Mouse (Mus musculus) liver, embryonic 15.5 days (tissue): ENCODE data around the gene Kif5c. TPM values are rescaled to one million over a fixed set of nuclear protein-coding genes. Genes with fewer than 3 reads are reported as not detected.

Experiments
- ATAC-seq: fragments of 200-750 bp; cut with Nextera tagmentation; 2 replicates; pipeline ENCODE4 v1.8.0; 2017; ENCODE audit warnings: moderate number of reproducible peaks, mild to moderate bottlenecking, moderate library complexity; ENCODE audit not compliant: insufficient read depth
- H3K27ac ChIP-seq: fragments of 300-500 bp; sonication (generic); replicated peaks from 2 replicates; pipeline ENCODE4 v1.5.1; 2015; ENCODE audit warnings: mild to moderate bottlenecking, inconsistent platforms
- H3K27me3 ChIP-seq: fragments of 300-500 bp; sonication (generic); 2 replicates; pipeline ENCODE4 v1.6.1; 2015; ENCODE audit warnings: mild to moderate bottlenecking, inconsistent platforms
- H3K36me3 ChIP-seq: fragments of 300-500 bp; sonication (generic); replicated peaks from 2 replicates; pipeline ENCODE4 v1.6.1; 2015; ENCODE audit warnings: moderate library complexity, mild to moderate bottlenecking, inconsistent platforms
- H3K4me1 ChIP-seq: fragments of 300-500 bp; sonication (generic); replicated peaks from 2 replicates; pipeline ENCODE4 v1.6.1; 2015; ENCODE audit warnings: inconsistent platforms
- H3K4me2 ChIP-seq: fragments of 300-500 bp; sonication (generic); 2 replicates; pipeline ENCODE4 v1.6.1; 2015; ENCODE audit warnings: moderate library complexity, mild to moderate bottlenecking, inconsistent platforms
- H3K4me3 ChIP-seq: fragments of 300-500 bp; sonication (generic); replicated peaks from 2 replicates; pipeline ENCODE4 v1.5.1; 2015; ENCODE audit warnings: mild to moderate bottlenecking, inconsistent platforms
- H3K9ac ChIP-seq: fragments of 300-500 bp; sonication (generic); 2 replicates; pipeline ENCODE4 v1.6.1; 2015; ENCODE audit warnings: moderate library complexity, mild to moderate bottlenecking, inconsistent platforms
- H3K9me3 ChIP-seq: fragments of 300-500 bp; sonication (generic); replicated peaks from 2 replicates; pipeline ENCODE4 v1.6.1; 2016; ENCODE audit warnings: inconsistent platforms
- WGBS: fragments of 180-500 bp; shearing (Covaris S2); methylation state at CpG from one replicate; pipeline ENCODE4 v1.1.7; 2015; ENCODE audit warnings: mixed read lengths; ENCODE audit not compliant: insufficient replicate concordance; 5-methylcytosine and 5-hydroxymethylcytosine counted together
- polyA plus RNA-seq: library from polyadenylated mRNA; unstranded; fragments of >200 nt; fragmentation: Nextera tagmentation; extraction: Ambion mirVana; gene quantifications from 2 replicates; pipeline ENCODE4 v1.2.1, GENCODE M21; 2015

Kif5c gene
- polyA plus RNA-seq, 1 experiment from 2014 or later = 0.17 TPM

DNA sequence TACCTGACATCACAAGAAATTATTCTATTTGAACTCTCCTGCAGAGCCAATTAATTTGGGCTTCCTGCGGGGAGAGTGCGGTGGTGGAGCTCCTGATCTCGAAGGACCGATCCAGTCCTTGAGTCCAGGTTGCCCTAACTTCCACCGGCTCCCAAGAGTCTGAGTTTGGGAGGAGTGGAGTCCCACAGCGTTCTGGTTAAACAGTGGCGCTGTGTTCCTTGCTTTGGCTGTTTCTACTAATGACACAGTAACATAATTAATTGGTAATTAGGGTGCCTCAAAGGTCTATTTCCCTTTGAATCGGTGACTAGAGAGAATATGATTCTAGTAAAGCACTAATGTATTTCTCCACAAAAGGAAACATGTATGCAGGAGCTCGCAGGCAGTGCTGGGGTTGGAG lies 103.2 kb downstream of the Kif5c start:
- Histone ChIP-seq H3K4me1 (no peaks in the 10 kb centered on the region), H3K36me3 (no peaks in the 10 kb centered on the region), H3K4me3 (no peak overlapping the region), H3K27ac (no peak overlapping the region), H3K9me3 (no peaks in the 10 kb centered on the region), H3K9ac (no peak overlapping the region), H3K27me3 (no peaks in the 10 kb centered on the region), H3K4me2 (no peak overlapping the region)
- WGBS = 69% methylated on average over 9 of the region's 9 CpGs
- ATAC-seq = no peak

DNA sequence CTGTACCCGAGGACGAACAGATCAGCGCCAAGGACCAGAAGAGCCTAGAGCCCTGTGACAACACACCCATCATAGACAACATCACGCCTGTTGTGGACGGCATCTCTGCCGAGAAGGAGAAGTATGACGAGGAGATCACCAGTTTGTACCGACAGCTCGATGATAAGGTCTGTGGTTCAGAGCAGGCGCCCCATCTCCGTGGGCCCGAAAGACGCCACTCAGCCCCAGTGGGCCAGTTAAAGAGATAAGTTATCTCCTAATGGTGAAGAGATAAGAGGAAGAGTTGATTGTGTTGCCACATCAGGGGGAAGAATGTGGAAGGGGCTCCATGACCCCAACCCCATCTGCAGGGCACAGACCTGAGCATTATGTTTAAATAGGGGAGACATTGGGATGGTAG lies 103.9 kb downstream of the Kif5c start:
- 22% methylated on average over 13 of the region's 13 CpGs for whole genome bisulfite sequencing
- no peak overlapping the region for H3K27ac ChIP-seq
- H3K4me2 ChIP-seq = no peak overlapping the region
- H3K4me3 ChIP-seq = no peak overlapping the region
- H3K36me3 ChIP-seq = no peaks in the 10 kb centered on the region
- no peaks in the 10 kb centered on the region for H3K9me3 ChIP-seq
- 0 out of 2 replicates have a peak, but pooled peaks cover 3% of the 10 kb centered on the region for H3K4me1 ChIP-seq
- H3K27me3 ChIP-seq = no peaks in the 10 kb centered on the region
- no peak overlapping the region for H3K9ac ChIP-seq
- ATAC-seq = no peak

DNA sequence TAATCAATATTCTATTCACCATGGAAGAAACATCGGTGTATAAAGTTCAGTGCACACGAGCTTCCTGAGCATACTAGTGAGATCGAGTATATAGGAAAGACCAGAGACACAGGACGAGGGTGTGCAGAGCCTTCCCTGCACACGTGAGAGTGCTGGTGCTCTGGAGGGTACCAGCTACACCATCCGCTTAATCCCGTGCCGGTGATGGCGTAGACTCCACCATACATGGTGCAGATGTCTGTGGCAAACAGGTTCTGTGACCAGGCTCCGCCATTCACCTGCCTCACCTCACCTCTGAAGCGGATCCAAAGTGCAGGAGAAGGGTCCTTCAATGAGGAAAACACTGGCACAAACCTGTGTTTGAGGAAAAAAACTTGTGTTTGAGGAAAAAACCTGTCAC lies 107.6 kb downstream of the Kif5c start:
- peaks cover 27% of the 10 kb centered on the region for H3K4me1 ChIP-seq

DNA sequence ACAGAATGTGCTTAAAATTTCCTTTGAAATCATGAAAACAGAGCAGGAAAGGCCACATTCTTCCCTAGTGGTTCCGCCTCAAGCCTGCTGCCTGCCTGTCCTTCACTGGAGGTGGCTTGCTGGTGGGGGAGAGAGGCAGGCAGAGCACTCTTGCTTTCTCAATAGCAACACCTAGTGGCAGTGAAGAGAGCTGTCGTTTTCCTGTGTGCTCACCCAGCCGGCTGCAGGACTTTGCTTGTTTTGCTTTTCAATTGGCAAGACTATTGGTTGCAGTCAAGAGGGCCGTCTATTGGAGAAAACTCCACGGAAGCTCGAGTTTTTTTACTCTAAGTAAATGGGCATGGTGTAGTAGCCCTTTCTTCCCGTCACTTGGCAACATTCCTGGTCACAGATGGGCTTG lies 108.1 kb downstream of the Kif5c start:
- Histone ChIP-seq H3K4me3 (no peak overlapping the region), H3K4me1 (peaks cover 27% of the 10 kb centered on the region), H3K27ac (no peak overlapping the region), H3K4me2 (no peak overlapping the region), H3K27me3 (no peaks in the 10 kb centered on the region), H3K9me3 (no peaks in the 10 kb centered on the region), H3K36me3 (no peaks in the 10 kb centered on the region), H3K9ac (no peak overlapping the region)
- no peak for ATAC-seq
- 14% methylated on average over 7 of the region's 7 CpGs for WGBS

More for the DNA sequence above, 107.6 kb downstream of the Kif5c start:
- no peaks in the 10 kb centered on the region for H3K36me3 ChIP-seq
- no peaks in the 10 kb centered on the region for H3K9me3 ChIP-seq
- no peak for ATAC-seq
- no peak overlapping the region for H3K4me3 ChIP-seq
- WGBS = 71% methylated on average over 11 of the region's 11 CpGs
- no peak overlapping the region for H3K9ac ChIP-seq
- H3K27me3 ChIP-seq = no peaks in the 10 kb centered on the region
- H3K27ac ChIP-seq = no peak overlapping the region
- H3K4me2 ChIP-seq = no peak overlapping the region

DNA sequence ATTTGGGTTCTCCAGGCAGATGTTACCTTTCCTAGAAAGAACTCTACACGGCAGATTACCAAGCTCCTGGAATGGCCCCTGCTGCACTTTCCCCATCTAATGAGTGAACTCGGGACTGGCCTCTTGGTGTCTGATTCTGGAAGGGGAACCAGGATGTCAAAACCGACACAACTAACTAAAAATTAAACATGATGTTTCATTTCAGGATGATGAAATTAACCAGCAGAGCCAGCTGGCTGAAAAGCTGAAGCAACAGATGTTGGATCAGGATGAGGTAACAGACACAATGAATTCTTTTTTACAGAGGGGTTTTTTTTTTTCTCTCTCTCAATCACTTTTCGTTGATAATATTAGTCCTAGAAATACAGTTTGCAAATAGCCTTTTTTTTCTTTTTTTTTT lies 108.6 kb downstream of the Kif5c start:
- no peak overlapping the region for H3K4me2 ChIP-seq
- no peaks in the 10 kb centered on the region for H3K9me3 ChIP-seq
- no peaks in the 10 kb centered on the region for H3K27me3 ChIP-seq
- no peak overlapping the region for H3K4me3 ChIP-seq
- no peaks in the 10 kb centered on the region for H3K36me3 ChIP-seq
- H3K9ac ChIP-seq = no peak overlapping the region
- ATAC-seq = no peak
- 64% methylated on average over 4 of the region's 4 CpGs for WGBS
- H3K4me1 ChIP-seq = peaks cover 27% of the 10 kb centered on the region
- H3K27ac ChIP-seq = no peak overlapping the region

DNA sequence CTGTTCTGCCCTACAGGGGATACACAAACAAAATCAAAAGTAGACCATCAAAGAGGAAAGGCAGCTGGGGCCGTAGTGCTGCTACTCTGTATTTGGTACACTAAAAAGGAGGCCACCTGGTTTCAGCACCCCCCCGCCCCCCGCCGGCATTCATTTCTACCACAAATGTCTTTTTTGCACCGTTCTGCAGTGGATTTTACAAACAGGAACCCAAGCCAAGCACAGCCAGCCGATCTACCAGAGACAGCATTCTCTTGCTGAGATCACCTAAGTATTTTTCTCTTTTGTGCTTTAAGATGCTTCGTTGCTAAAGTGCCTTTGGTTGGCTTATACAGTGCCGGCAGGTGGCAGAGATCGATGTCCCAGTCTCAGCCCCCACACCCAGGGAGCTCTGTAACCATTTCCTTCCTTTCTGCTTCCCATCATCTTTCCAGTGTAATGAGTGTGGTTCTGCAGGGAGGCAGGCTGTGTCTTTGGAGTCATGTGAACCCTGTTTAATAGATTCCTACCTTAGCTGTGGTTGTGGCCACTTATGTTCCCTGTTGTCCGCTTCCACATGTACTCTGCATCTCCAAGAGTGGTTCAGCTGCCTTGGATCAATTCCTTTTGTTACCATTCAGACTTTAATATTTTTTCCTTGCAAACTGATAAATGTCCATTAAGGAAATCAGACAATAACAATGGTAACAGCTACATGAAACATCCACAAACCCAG lies 110.0 kb downstream of the Kif5c start:
- H3K27me3 ChIP-seq = no peaks in the 10 kb centered on the region
- no peak overlapping the region; the same call in 1 of the 2 replicates for H3K4me3 ChIP-seq
- H3K27ac ChIP-seq = no peak overlapping the region
- no peaks in the 10 kb centered on the region for H3K9me3 ChIP-seq
- 70% methylated on average over 10 of the region's 10 CpGs for WGBS
- H3K36me3 ChIP-seq = no peaks in the 10 kb centered on the region
- peak overlapping the region; percentile 62 for H3K4me2 ChIP-seq
- no peak for ATAC-seq
- no peak overlapping the region for H3K9ac ChIP-seq
- H3K4me1 ChIP-seq = peaks cover 36% of the 10 kb centered on the region

DNA sequence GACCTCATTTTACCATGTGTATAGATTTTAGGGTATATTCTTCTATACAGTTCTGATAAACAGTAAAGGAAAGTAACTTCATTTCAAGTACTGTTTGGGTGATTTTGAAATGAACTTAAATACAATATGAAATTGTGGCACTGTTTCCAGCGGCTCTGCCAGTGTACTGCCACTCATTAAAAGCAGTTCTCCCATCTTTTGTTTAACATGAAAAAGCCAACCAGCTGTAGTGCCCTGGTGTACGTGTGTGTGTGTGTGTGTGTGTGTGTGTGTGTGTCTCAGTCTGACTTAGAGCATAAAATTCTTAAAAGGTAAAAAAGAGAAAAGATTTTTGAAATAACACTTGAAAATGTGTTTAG lies 110.5 kb downstream of the Kif5c start:
- Histone ChIP-seq H3K36me3 (no peaks in the 10 kb centered on the region), H3K4me1 (peaks cover 37% of the 10 kb centered on the region), H3K9ac (peak overlapping the region; percentile 44; the same call in 1 of the 2 replicates), H3K4me2 (peak overlapping the region; percentile 62), H3K27ac (peak overlapping the region; percentile 70), H3K9me3 (no peaks in the 10 kb centered on the region), H3K27me3 (no peaks in the 10 kb centered on the region), H3K4me3 (peak overlapping the region; percentile 33)
- ATAC-seq = no peak
- WGBS = 54% methylated on average over 2 of the region's 2 CpGs

DNA sequence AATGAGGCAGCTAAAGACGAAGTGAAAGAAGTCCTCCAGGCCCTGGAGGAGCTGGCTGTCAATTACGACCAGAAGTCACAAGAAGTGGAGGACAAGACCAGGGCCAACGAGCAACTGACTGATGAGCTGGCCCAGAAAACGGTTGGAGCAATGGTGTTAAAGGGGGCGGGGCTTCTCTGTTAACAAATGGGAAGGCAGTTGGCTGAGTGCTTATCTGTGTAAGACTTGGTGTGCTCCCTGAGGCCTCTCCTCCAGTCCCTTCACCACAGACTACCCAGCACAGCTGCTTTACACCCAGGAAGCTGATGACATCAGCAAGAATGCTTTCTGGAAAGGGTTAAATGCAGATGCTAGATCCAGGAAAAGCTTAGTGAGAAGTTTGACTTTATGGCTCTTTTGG lies 111.1 kb downstream of the Kif5c start:
- peak overlapping the region; percentile 62 for H3K4me2 ChIP-seq

DNA sequence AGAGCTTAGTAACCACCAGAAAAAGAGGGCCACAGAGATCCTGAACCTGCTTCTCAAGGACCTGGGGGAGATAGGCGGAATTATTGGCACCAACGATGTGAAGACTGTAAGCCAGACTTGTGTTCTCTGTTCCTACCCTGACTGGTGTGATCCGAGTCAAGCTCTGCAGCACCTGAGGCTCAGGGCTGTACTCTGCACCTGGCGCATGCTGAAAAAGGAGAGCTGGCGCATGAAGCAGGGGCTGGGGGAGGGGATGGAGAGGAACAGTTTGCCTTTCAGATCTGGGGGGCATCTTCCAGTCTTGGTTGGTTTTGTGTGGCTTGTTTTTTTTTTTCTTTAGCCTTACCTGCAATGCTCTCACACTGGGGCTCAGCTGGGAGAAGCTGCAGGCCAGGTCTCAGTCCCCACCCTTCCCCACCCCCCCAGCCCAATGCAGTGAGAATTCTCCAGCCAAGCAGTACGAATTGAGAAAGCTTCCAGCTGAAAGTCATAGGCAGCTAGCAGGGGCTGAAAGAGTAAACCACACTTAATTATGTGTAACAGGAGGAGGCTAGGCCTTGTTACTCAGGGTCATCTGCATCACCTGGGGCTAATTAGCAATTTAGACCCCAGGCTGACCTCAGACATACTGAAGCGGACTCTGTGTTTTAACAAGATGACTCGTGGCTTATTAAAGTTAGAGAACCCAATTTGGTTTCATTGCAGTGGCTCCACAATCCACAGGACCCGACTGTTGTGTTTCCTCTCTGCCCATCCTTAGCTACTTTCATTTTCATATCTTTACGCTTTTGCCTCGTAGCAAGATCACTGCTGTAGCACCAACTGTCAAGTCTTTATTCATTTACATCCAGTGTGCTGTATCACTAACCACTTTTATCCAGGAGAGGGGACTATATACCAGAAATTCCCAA lies 113.9 kb downstream of the Kif5c start:
- Histone ChIP-seq H3K4me2 (peak overlapping the region; percentile 45), H3K27me3 (no peaks in the 10 kb centered on the region), H3K27ac (no peak overlapping the region), H3K4me1 (peaks cover 34% of the 10 kb centered on the region), H3K9ac (no peak overlapping the region), H3K36me3 (no peaks in the 10 kb centered on the region), H3K9me3 (no peaks in the 10 kb centered on the region), H3K4me3 (no peak overlapping the region; the same call in 1 of the 2 replicates)
- 64% methylated on average over 11 of the region's 11 CpGs for WGBS
- no peak for ATAC-seq

More for the DNA sequence above, 111.1 kb downstream of the Kif5c start:
- peak overlapping the region; percentile 33 for H3K4me3 ChIP-seq
- H3K9ac ChIP-seq = peak overlapping the region; percentile 44; the same call in 1 of the 2 replicates
- peak; percentile 96 for ATAC-seq
- H3K27me3 ChIP-seq = no peaks in the 10 kb centered on the region
- peak overlapping the region; percentile 70 for H3K27ac ChIP-seq
- 15% methylated on average over 5 of the region's 5 CpGs for WGBS
- no peaks in the 10 kb centered on the region for H3K36me3 ChIP-seq
- H3K4me1 ChIP-seq = peaks cover 37% of the 10 kb centered on the region
- H3K9me3 ChIP-seq = no peaks in the 10 kb centered on the region

DNA sequence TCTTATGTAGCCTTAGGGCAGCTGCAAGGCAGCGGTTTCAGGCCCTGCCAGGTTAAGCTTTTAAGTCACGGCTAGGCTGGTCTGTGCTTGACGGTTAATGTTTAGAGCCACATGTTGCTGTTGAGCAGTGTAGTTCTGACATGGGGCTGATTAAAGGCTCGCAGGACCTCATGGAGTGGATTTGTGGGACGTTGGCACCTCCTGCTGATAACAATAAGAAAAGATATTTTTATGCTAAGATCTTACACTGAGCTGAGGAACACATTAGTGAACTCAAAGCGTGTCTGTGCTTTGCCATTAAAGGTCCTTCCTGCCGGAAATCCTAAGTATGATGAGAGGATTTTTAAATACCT lies 114.5 kb downstream of the Kif5c start:
- Histone ChIP-seq H3K9me3 (no peaks in the 10 kb centered on the region), H3K4me1 (peaks cover 33% of the 10 kb centered on the region), H3K36me3 (no peaks in the 10 kb centered on the region), H3K4me3 (no peak overlapping the region; the same call in 1 of the 2 replicates), H3K9ac (no peak overlapping the region), H3K4me2 (peak overlapping the region; percentile 45), H3K27me3 (no peaks in the 10 kb centered on the region), H3K27ac (no peak overlapping the region)
- ATAC-seq = no peak
- 43% methylated on average over 7 of the region's 7 CpGs for WGBS

DNA sequence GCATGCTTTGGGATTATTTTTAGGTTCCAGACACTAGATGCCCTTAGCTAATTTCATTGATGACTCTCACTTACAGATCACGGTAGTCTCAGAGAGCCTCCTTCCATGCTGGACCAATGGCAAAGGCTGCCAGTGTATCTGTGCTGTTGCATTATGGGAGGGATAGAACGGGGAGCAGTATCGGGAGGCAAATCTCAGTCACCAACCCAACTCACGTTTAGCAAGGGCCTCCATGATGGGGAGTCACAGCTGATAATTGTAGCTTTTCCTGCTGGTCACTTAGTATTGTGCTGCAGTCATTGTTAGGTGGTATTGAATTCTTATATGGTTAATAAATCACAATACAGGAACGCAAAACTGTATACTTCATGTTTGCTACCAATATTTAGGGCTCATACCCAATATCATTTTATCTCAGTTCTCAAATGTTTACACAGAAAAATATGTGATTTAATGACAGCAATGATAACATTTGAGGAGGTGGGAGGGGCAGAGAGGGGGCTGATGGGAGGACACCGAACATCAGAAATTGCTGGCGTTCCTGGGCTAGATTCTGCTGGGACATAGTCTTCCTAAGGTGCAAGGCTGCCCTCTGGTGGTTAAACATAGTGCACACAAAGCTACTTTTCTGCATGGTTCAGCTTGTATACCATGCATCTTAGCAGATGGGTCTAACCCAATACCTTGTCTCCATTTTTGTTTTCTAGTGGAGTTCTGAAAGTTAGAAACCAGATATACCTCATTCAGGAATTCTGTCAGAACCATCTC lies 115.1 kb downstream of the Kif5c start:
- peak overlapping the region; percentile 45 for H3K4me2 ChIP-seq
- H3K4me3 ChIP-seq = no peak overlapping the region
- H3K9ac ChIP-seq = no peak overlapping the region
- no peaks in the 10 kb centered on the region for H3K27me3 ChIP-seq
- 48% methylated on average over 7 of the region's 7 CpGs for WGBS
- H3K27ac ChIP-seq = no peak overlapping the region
- H3K4me1 ChIP-seq = peaks cover 28% of the 10 kb centered on the region
- H3K36me3 ChIP-seq = no peaks in the 10 kb centered on the region
- no peak for ATAC-seq
- H3K9me3 ChIP-seq = no peaks in the 10 kb centered on the region
